Mouse (Mus musculus) CD4-positive, CD25-positive, alpha-beta regulatory T cell, adult 9 weeks (primary cell): ENCODE measurements around the gene Fndc4. TPM values are rescaled to one million over a fixed set of nuclear protein-coding genes. Genes with fewer than 3 reads are reported as not detected.

Experiments used
- polyA plus RNA-seq: library from polyadenylated mRNA; unstranded; fragments of 100-300 nt; shearing (Covaris generic); gene quantifications from one replicate; pipeline ENCODE4 v1.2.1, GENCODE M21; 2017

Fndc4 gene
- polyA plus RNA-seq: not detected

DNA sequence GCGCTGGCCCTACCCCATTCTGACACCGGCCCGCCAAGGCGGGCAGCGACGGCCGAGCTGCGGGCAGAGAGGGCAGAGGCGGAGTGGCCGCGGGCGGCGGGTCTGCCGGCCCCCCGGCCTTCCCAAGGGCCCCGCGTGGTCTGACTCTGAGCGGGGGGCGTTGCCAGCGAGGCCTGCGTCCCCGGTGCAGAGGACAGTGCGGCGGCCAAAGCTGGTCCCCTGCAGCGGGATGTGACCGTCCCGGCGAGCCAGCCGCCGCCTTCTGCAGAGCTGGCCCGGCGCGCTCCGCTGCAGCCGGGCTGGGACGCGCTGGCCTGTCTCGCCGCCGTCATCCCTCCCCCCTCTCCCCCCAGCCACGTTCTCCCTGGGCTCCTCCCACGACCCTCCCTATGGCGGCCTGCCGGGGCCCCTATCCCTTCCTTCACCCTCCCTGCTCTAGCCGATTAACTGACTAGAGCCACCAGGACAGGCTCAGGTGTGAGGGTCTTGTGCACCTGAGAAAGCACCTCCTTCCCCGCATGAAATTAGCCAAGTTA is at the start of gene Fndc4:
TSS of gene Fndc4 (minus strand) at position 475 of the 536 bp plus-strand sequence.

DNA sequence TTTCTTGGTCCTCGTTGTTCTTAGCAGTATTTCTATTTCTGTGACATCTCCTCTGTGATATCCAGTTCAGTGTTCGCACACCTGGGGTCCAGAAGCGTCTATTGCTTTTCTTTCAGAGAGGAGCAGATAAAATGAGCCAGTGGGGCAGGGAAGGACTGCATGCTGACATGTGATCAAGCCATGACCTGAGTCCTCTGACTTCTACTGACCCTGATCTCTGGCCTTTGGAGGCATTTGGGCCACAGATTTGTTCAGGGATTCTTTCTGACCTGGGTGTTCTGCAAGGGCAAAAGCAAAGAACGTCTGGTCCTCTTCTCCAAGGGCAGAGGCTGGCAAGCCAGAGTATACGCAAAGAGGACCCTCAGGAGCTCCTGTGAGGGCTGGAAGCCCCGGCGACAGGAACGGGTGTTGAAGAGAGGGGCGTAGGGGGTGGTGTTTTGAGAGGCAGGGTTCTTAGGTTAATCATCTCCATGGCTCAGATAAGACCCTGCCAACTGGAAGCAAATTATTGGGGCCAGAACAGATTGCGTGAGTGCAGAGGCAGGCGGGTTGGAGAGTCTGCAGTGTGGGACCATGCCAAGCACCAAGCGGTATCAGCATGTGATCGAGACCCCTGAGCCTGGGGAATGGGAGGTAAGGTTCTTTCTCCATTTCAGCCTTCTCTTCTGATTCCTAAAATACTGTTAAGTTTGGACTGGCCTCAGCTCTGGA is 1.3 kb upstream of the Fndc4 start, which contains the start of gene Gckr:
TSS of gene Gckr (plus strand) at position 397 of the 711 bp plus-strand sequence.

DNA sequence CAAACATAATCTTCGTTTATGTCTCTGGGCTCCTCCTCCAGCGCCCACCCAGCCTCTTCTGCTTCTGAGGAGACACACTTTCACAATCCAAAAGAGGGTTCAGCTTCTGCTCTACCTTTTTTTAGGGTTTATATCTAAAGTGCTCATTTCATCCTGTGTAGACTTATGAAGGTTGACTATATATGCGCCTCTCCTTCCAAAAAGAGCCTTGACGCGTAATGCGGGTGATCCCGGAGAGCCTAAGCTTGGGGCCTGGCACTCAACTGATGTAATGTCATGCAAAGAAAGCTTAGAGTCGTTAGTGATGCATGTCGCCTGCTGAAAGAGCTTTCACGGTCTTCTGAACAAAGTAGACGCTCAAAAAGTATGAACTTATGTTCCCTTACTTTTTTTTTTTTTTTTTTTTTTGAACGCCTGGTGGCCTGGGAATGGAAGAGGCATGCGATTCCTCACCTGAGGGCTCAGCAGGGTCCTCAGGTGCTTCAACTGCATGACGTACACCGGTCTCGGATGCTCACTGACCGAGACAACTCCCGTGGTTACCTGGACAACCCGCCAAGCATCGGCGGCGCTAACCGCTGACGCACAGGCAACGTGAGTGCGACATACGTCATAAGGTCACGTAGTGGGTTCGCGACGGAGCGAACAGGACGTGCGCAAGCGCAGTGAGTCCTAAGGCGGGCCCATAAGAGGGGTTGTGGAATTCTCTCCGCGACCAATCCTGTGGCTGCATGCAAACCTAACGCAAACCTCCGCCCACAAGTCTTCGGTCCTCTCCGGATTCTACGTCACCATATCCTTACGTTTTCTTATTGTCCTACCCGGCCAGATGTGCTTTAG is 5.1 kb downstream of the Fndc4 start, which contains the start of gene Ift172:
TSS of gene Ift172 (minus strand) at position 596 of the 840 bp plus-strand sequence.

DNA sequence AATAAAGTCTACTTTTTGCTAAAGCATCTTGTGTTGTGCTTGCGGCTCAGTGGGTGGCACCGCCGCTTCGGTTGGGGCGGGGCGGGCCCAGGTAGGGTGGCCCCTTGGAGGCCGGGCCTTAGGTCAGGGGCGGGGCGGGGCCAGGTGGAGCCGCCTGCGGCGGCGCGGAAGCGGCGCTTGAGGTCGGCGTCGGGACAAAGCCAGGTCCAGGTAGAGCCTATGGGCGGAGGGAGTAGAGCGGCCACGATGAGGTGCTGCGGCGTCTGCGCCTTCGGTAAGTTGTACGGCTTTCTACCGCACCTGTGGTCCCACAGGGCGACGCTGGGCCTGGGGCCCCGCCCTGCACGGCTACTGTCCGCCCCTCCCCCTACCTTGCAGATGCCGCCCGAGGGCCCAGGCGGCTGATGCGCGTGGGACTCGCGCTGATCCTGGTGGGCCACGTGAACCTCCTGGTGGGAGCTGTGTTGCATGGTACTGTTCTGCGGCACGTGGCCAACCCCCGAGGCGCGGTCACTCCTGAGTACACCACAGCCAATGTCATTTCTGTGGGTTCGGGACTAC is 44.3 kb downstream of the Fndc4 start, which contains the start of gene Krtcap3:
TSS of gene Krtcap3 (plus strand) at position 151 of the 561 bp plus-strand sequence.

Other genes with a start within 250 kb of the Fndc4 start
- 117 TPM for gene Atraid, start 247.8 kb downstream of the Fndc4 start, polyA plus RNA-seq
- gene Slc5a6, start 247.2 kb downstream of the Fndc4 start, polyA plus RNA-seq: 12.3 TPM
- gene Cad, start 241.3 kb downstream of the Fndc4 start, polyA plus RNA-seq: 23.1 TPM
- not detected for gene Dnajc5g, start 189.8 kb downstream of the Fndc4 start, polyA plus RNA-seq
- gene Slc30a3, start 187.8 kb downstream of the Fndc4 start, polyA plus RNA-seq: 1.4 TPM
- not detected for gene Trim54, start 179.4 kb downstream of the Fndc4 start, polyA plus RNA-seq
- gene Ucn, start 157.3 kb downstream of the Fndc4 start, polyA plus RNA-seq: not detected
- gene Mpv17, start 141.8 kb downstream of the Fndc4 start, polyA plus RNA-seq: 46.5 TPM
- 2.3 TPM for gene Gm29609, start 116.2 kb downstream of the Fndc4 start, polyA plus RNA-seq
- 116 TPM for gene Gtf3c2, start 115.9 kb downstream of the Fndc4 start, polyA plus RNA-seq
- gene Snx17, start 102.9 kb downstream of the Fndc4 start, polyA plus RNA-seq: 154 TPM
- 85.1 TPM for gene Eif2b4, start 102.7 kb downstream of the Fndc4 start, polyA plus RNA-seq
- gene Zfp513, start 93.8 kb downstream of the Fndc4 start, polyA plus RNA-seq: 18.3 TPM
- 39.9 TPM for gene Ppm1g, start 75.4 kb downstream of the Fndc4 start, polyA plus RNA-seq
- gene Nrbp1, start 55.2 kb downstream of the Fndc4 start, polyA plus RNA-seq: 205 TPM
- not detected for gene Gm9970, start 54.8 kb downstream of the Fndc4 start, polyA plus RNA-seq
- 54.3 TPM for gene Krtcap3, start 44.4 kb downstream of the Fndc4 start, polyA plus RNA-seq
- 10.2 TPM for gene Ift172, start 5.0 kb downstream of the Fndc4 start, polyA plus RNA-seq
- gene Gckr, start 1.4 kb upstream of the Fndc4 start, polyA plus RNA-seq: not detected
- gene Zfp512, start 156.4 kb upstream of the Fndc4 start, polyA plus RNA-seq: 59.6 TPM
- gene 4930548H24Rik, start 189.7 kb upstream of the Fndc4 start, polyA plus RNA-seq: not detected
- gene Gpn1, start 198.7 kb upstream of the Fndc4 start, polyA plus RNA-seq: 45.2 TPM
- gene Slc4a1ap, start 230.9 kb upstream of the Fndc4 start, polyA plus RNA-seq: 48.0 TPM
- gene Supt7l, start 231.7 kb upstream of the Fndc4 start, polyA plus RNA-seq: 24.6 TPM